Mouse (Mus musculus) C2C12 (cell line): ENCODE results near the gene Chd3.

ENCODE experiments used
- CEBPB ChIP-seq: IDR thresholded peaks from one replicate; pipeline ENCODE4 v1.6.1; 2011; ENCODE audit warnings: low read depth, mild to moderate bottlenecking, control low read depth, moderate library complexity
- CTCF ChIP-seq: IDR thresholded peaks from one replicate; pipeline ENCODE4 v1.5.1; 2011; ENCODE audit not compliant: control insufficient read depth, insufficient read depth, insufficient read length
- FOSL1 ChIP-seq: IDR thresholded peaks from one replicate; pipeline ENCODE4 v1.8.0; 2011; ENCODE audit warnings: mild to moderate bottlenecking, low read length; ENCODE audit not compliant: poor library complexity, insufficient read depth, severe bottlenecking
- MAX ChIP-seq: IDR thresholded peaks from one replicate; pipeline ENCODE4 v1.6.1; 2011; ENCODE audit warnings: mild to moderate bottlenecking, control low read depth
- MYOD1 ChIP-seq: IDR thresholded peaks from one replicate; pipeline ENCODE4 v1.6.1; 2011; ENCODE audit warnings: low read depth; ENCODE audit not compliant: control insufficient read depth, insufficient read length
- MYOG ChIP-seq: IDR thresholded peaks from one replicate; pipeline ENCODE4 v1.6.1; 2011; ENCODE audit not compliant: control insufficient read depth, insufficient read length; ENCODE audit errors: extremely low read depth
- USF1 ChIP-seq: IDR thresholded peaks from one replicate; pipeline ENCODE4 v1.6.1; 2011; ENCODE audit warnings: low read depth, mild to moderate bottlenecking, control low read depth, moderate library complexity

DNA sequence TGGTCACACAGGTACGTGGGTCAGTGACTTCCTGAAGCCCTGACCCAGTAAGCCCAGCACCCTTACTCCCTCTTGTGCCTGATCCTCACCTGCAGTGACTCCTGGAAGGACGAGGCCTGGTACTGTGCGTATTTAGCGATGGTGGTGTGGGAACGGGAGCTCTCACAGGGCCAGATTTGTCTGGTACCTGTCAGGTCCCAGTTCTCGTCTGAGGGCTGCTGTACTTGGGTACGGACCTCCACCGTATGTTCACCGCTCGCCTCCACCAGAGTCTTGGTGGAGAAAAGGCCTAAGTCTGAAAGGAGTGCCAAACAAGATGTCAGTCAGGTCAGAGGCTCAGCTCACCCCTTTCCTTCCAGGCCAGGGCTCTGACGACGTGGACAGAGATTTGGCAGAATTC, 32.8 kb upstream of the Chd3 start:
- TF ChIP-seq CTCF (no peak), MYOD1 (no peak), MYOG (no peak), FOSL1 (no peak), MAX (no peak), USF1 (no peak), CEBPB (no peak)
